Mouse (Mus musculus) thymus, postnatal 36 days (tissue): ENCODE results near the gene Irx5.

ENCODE experiments used
- DNase-seq, 2 experiments: peaks; one replicate each; pipeline ENCODE4 v3.0.0; 2022; ENCODE audit warnings: mixed read lengths in 2 of 2

Gene Irx5

DNA sequence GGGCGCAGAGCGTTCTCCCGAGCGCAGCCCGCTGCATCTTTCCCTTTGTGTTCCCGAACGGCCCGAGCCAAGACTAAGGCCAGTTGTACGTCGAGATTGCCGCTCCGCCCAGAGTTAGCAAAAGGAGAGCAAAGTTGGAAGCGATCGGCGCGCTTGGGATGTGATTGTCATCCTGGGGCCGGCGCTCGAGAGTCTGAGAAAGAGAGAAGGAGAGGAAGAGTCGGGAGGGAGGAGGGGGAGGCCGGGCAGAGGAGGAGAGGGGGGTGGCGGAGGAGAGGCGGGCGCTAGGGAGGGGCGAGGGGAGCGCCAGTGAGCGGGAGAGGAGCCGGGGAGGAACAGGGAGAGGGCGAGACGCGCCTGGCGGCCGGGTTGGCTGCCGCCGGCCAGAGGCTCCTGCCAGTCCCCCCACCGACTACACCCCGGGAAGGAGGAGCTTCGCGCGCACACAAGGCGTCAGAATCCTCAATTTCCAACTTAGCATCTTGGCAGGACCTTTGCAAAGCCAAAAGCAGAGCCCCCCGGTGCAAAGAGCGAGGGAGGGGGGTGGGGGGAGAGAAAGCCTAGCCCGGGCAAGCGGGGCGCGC lies at the start of gene Irx5:
Gene Irx5 (plus strand): TSS at position 228 of the 584 bp plus-strand sequence.
- DNase-seq, result no peak

DNA sequence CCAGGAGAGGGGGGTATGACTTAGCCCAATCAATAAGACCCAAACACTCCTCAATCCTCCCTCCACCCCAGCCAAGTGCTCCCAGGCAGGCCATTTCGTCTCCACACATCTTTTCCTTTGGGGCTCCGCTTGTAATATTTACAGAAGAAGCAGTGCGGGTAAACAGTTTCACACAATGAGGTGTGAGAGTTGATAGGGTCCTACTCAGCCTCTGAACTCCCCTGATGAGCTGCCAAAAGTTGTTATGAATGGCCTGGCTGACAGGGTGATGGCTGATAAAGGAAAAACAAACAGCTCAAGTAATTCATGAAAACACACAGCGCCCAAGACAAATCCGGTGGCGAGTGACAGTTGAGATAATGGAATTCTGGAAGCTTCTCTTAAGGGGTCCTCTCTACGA lies 45.2 kb upstream of the Irx5 start:
- DNase-seq, result no peak

DNA sequence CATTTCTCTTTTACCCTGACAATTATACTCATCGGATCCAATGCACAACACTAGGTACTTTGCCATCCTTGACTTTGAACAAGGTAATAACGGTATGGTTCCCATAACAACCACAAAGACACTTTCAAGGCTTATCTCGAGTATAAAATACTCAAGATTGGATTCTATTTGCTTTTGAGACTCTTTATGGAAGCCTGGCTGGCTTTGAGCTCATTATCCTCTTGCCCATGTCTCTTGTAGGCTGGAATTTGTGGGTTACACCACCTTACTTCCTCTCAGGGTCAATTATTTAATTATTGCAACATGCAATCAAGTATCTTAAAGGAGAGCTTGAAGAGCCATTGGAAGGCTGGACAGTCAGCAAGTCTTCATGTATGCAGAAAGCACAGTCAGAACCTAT lies 43.7 kb upstream of the Irx5 start:
- no peak for DNase-seq

- no peak for DNase-seq
Observed at GRCm38 (mm10) chr8:92323751-92324150, 33.7 kb upstream of the Irx5 start.

- no peak for DNase-seq
Observed at GRCm38 (mm10) chr8:92327176-92327575, 30.2 kb upstream of the Irx5 start.

DNA sequence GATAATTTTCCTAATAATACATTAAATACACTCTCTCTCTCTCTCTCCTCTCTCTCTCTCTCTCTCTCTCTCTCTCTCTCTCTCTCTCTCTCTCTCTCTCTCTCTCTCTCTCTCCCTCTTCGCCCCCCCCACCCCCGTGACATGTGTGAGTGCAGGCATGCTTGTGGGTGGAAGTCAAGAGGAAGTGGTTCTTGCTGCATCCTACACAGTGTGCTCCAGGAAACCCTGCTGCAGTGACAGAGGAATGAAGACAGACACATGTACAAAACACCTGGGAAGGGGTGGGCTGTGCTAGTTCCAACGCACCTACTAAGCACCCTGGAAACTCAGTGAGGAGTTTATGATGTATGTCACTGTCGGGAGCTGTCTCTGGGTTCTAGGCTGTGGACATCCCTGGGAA lies 28.2 kb upstream of the Irx5 start:
- peak in 1 of 2 experiments; percentile 41 for DNase-seq

DNA sequence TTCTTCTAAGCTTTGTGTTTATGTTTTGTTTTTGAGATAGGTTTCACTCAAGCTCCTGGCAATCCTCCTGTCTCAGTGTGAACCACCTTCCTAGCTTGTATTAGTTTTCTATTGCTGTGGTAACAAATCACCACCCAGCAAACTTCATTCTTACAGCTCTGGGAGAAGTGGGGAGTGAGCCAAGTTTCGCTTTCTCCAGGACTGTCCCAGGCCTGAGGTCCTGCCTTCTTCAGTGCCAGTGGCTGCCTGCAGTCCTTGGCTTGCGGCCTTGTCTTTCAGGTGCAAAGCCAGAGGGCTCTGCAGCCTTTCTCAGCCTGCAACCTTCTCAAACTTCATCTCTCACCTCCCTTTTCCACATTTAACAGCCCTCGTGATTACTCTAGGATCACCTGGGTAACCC lies 25.6 kb upstream of the Irx5 start:
- no peak for DNase-seq

- no peak for DNase-seq
Observed at GRCm38 (mm10) chr8:92333406-92333805, 24.0 kb upstream of the Irx5 start.

GRCm38 (mm10) chr8:92335079-92335478 lies 22.3 kb upstream of the Irx5 start:
- no peak for DNase-seq

- no peak for DNase-seq
Observed at GRCm38 (mm10) chr8:92336041-92336440, 21.4 kb upstream of the Irx5 start.

DNA sequence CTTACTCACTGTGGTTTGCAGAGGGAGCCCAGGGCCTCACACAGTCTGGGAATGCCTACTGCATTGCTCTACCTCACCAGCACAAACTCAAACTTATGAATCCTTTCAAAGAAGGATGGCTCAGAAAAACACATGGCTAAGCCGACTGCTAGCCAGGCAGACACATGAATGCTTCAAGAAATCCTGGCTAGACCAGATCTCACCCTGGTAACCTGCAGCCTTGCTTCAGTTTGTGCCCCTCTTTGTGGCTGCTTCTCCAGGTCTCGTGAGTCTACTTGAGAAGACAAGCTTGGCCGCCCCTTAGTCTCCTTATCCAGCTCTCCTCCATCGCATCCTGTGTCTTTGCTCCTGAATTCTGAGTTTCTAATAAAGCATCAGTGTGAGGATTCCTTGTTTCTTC lies 13.9 kb upstream of the Irx5 start:
- no peak for DNase-seq

DNA sequence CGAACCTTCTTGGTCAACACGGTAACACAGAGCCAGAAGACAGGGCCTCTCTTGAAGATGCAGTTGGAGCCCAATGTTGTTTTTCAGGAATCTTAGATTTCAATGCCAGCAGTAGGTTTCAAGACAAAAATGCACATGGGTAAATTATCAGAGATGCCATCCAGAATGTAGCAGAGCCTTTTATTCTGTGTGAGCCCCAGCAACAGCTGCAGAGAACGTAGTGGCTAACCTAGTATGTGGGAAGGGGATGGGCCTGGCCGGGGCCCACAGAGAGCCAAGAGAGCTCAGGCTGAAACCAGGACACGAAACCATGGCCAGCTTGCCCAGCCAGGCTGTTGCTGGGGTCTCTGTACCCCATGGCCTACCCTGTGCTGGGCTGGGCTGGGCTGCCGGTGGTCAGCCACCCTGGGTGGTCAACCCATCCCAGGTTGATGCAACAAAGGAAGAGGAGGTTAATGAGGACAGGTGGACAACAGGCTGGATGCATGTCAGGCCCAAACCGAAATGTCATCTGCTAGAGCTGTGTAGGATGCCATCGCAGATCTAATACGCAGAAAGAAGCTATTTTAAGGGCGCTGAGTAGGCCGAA lies 7.4 kb upstream of the Irx5 start:
- no peak for DNase-seq

GRCm38 (mm10) chr8:92353405-92353804 lies 4.0 kb upstream of the Irx5 start:
- no peak for DNase-seq

- no peak for DNase-seq
Observed at GRCm38 (mm10) chr8:92354536-92355482, 2.6 kb upstream of the Irx5 start.

DNA sequence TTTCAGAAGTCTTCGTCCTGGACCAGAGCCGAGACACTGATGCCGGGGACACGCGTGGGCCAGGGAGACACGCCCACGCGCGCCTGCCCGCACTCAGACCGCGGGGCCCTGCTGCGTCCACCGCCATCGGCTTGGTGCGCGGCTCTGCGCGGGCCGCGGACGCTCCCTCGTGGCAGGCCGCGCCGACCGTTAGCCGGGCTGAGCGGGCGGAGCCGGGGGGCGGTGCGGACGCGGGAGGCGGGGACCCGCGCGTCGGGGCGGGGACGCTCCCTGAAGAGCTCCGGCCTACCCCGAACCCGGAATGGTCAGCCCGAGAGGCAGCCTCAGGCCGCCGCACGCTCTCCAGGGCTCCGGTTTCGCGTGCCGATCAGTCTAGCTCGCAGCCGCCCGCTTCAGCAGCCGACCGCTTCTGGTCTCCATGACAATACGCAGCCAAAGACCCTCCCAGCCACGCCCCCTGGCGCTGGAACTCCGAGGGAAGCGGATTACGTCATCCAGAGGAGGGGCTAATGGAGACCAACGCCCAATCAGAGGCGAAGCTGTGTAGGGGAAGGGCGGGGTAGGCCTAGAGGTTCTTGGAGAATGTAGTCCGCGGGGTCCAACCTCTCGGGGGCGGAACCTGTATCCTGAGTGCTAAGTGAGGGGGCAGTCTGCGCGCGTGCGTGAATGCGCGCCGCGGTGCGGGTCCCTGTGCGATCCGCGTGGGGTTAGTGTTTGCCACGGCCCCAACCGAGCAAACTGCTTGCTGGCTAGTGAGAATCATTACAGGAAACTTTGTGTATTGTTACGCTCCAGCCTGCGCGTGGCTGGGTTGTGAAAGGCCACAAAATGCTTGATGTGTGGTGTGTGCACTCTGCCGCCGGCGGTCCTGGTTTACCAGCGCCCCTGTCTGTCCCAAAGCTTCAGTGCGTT lies 1.5 kb upstream of the Irx5 start:
- peak; percentile 94 to 95 for DNase-seq

DNA sequence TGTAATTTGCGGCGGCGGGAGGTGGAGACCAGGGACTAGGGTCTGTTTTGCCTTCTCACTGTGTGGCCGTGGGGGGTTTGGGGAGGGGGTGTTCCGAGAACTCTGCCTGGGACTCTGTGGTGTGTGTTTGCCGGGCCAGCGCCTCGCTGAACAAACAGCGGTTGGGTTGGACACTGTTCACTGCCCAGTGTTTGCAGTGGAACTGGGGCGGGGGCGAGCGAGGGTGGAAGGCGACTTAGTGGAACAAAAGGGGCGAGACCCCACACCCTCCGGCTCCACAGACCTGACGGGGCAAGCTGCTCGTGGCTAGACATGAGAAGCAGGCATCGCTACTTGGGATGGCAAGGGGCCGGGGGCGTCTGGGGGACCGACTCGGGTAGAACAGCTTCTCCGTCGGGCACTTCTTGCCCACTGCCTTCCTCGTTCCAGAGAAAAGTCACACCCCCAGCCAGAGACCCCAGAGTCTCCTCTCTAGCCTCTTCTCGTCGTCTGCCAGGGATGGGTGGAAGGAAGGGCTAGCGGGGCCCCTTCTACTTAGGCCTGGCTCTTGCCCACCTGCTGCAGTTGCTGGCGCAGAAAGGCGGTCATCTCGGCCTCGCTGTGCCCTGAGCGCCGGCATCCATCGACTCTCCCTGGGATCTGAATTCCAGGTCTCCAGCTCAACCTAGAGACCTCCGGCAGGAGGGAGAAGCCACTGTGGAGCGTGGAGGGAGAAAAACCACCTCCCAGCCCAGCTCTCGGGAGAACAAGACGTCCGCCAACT lies 631 bp upstream of the Irx5 start:
- DNase-seq, result peak in 1 of 2 experiments; percentile 30

GRCm38 (mm10) chr8:92358141-92358999 lies 945 bp downstream of the Irx5 start:
- DNase-seq, result no peak

DNA sequence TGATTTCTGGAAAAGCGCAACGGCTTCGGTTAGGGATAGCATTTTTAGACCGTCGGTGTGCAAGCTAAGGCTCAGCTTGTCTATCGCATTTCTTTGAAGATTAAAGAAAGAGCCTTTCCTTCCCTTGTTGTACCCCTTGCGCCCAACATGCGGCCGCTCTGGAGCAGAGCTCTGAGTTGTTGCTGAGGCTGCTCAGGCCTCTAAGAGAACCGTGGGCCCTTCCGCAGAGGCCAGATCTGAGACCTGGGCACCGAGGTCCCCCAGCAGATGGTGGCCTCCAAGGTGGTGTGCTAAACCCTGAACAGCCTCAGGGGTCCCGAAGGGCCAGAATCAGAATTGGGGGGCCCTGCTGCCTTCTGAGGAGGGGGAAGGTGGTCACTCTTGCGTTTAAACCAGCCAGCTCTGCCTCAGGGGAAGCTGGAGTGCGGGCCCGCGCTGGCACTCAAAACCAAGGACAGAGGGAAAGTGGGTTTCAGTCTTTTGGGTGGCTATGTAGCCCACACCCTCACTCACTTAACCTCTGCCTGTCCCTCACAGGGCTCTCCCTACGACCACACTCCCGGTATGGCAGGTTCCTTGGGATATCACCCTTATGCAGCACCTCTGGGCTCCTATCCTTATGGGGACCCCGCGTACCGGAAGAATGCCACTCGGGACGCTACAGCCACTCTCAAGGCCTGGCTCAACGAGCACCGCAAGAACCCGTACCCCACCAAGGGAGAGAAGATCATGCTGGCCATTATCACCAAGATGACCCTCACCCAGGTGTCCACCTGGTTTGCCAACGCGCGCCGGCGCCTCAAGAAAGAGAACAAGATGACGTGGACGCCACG lies 1.8 kb downstream of the Irx5 start:
- DNase-seq, result no peak

GRCm38 (mm10) chr8:92359833-92360082 lies 2.3 kb downstream of the Irx5 start:
- no peak for DNase-seq

DNA sequence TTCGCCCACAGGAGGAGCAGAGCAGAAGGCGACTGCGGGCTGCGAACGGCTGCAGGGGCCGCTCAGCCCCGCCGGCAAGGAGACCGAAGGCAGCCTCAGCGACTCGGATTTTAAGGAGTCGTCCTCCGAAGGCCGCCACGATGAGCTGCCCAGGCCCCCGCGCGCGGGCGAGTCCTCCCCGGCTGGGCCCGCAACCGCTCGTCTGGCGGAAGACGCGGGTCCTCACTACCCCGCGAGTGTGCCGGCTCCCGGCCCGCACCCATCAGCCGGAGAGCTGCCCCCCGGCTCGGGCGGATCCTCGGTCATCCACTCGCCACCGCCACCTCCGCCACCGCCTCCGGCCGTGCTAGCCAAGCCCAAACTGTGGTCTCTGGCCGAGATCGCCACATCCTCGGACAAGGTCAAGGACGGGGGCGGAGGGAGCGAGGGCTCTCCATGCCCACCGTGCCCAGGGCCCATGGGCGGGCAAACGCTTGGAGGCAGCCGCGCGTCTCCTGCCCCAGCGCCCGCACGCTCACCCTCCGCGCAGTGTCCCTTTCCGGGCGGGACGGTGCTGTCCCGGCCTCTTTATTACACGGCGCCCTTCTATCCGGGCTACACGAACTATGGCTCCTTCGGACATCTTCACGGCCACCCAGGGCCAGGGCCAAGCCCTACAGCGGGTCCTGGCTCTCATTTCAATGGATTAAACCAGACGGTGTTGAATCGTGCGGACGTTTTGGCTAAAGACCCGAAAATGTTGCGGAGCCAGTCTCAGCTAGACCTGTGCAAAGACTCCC lies 2.8 kb downstream of the Irx5 start:
- DNase-seq, result no peak
